Mouse (Mus musculus) splenic B cell, adult 2 months (primary cell): ENCODE measurements around the gene Polr3gl.

ENCODE experiments used
- DNase-seq: peaks from one replicate; pipeline ENCODE4 v3.0.0-alpha.2; 2011; ENCODE audit warnings: low read depth, low spot score
- H3K27me3 ChIP-seq: 2 replicates; pipeline ENCODE4 v1.6.1; 2012; ENCODE audit warnings: mild to moderate bottlenecking, low read length, moderate library complexity, mixed read lengths; ENCODE audit not compliant: control insufficient read depth, poor library complexity, insufficient read depth, severe bottlenecking
- H3K36me3 ChIP-seq: 2 replicates; pipeline ENCODE4 v1.6.1; 2012; ENCODE audit warnings: mild to moderate bottlenecking, low read length, moderate library complexity, mixed read lengths; ENCODE audit not compliant: control insufficient read depth, poor library complexity, insufficient read depth, severe bottlenecking

The Polr3gl gene

GRCm38 (mm10) chr3:96601941-96602703 is 8.1 kb upstream of the Polr3gl start:
- no peak for DNase-seq
- no peaks in the 10 kb centered on the region; the same call in 1 of the 2 replicates for H3K27me3 ChIP-seq
- H3K36me3 ChIP-seq, result no peaks in the 10 kb centered on the region

DNA sequence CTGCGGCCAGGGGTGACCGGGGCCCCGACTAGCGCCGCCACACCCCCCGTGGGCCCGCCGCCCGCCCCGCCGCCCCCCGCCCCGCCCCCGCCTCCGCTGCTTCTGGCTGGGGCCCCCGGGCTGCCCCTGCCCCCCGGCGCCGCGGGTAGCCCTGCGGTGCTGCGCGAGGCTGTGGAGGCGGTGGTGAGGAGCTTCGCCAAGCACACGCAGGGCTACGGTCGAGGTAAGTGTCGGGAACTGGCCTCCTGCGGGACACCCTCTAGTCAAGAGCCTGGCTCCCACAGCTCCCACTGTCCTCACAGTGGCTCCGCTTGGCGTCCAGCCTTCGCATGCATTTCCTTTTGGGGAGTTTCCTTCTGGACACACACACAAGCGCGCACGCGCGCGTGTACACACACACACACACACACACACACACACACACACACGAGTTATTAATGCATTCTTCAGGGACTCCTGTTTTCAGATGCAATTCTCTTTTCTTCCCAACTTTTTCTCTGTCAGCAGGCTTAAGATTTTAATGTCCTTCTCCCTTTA is 7.3 kb upstream of the Polr3gl start:
- peak; percentile 41 for DNase-seq
- Histone ChIP-seq H3K27me3 (no peaks in the 10 kb centered on the region; the same call in none of the 2 replicates), H3K36me3 (no peaks in the 10 kb centered on the region)

DNA sequence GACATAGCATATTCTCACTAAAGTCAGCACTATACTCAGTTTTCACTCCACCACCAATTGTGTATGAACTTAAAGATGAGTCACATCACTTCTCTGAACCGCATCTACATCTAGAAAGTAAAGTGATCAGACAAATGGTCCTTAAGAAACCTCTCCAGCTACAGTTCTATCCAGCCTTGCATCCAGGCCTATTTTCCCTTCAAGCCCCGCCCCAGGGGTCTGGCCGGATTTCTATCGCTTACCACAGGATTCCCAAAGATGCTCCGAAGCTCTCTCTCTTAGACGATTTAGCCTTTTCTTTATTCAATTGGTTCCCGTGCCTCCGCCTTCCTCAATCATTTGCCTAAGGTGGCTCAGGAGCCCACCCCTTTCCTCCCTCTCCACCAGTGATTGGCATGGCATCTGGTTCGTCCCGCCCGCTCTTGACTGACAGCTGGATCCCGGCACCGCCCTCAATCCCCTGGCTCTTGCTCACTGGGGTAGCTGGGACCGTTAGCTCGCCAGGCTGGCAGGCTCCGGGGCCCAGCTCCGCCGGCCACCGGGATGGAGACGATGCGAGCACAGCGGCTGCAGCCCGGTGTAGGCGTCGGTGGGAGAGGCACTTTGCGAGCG is 6.8 kb upstream of the Polr3gl start, which contains the start of gene Lix1l:
Lix1l (plus strand) TSS at position 511 of the 612 bp plus-strand sequence.
- Histone ChIP-seq H3K36me3 (no peaks in the 10 kb centered on the region), H3K27me3 (no peaks in the 10 kb centered on the region; the same call in none of the 2 replicates)
- peak; percentile 88 for DNase-seq

- H3K27me3 ChIP-seq, result no peaks in the 10 kb centered on the region; the same call in none of the 2 replicates
- no peak for DNase-seq
- H3K36me3 ChIP-seq, result no peaks in the 10 kb centered on the region
Observed at GRCm38 (mm10) chr3:96599411-96599810, 5.4 kb upstream of the Polr3gl start.

DNA sequence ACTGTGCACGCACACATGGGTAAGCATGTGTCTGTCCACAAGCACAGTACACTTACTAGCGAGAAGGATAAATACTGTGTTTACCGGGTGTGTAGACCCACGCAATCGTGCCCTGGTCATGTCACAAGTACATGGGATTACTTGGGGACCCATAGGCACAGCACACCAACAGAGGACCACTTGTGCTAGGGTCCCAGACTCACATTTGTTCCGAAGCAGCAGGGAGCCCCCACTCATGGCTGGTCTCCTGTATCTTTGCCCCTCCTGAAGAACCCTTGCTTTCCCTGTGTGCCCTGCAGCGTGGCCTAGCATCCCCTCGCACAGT is 5.0 kb upstream of the Polr3gl start:
- DNase-seq, result no peak
- H3K27me3 ChIP-seq, result no peaks in the 10 kb centered on the region; the same call in none of the 2 replicates
- H3K36me3 ChIP-seq, result no peaks in the 10 kb centered on the region

DNA sequence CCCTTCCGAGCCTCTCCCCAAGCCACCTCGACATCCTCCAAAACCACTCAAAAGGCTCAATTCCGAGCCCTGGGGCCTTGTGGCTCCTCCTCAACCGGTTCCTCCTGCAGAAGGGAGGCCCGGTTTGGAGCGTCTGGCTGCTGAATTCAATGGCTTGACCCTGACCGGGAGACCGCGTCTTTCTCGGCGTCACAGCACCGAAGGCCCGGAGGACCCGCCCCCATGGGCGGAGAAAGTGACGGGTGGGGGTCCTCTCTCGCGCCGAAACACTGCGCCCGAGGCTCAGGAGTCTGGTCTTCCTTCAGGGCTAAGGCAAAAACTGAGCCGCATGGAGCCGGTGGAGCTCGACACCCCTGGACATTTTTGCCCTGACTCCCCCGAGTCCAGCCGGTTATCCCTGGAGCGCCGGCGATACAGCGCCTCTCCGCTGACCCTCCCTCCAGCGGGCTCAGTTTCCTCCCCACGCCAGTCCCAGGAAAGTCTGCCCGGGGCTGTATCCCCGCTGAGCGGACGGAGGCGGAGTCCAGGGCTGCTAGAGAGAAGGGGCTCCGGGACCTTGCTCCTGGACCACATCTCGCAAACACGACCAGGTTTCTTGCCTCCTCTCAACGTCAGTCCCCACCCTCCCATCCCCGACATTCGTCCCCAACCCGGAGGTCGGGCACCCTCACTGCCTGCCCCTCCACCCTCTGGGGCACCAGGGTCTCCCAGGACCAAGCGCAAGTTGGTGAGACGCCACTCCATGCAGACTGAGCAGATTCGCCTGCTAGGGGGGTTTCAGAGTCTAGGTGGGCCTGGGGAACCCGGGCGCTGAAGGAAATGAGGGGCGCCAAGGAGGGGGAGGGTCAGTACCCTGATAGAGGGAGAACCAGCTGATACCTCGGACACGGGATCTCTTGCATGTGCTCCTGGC is 4.4 kb upstream of the Polr3gl start:
- Histone ChIP-seq H3K27me3 (no peaks in the 10 kb centered on the region; the same call in none of the 2 replicates), H3K36me3 (no peaks in the 10 kb centered on the region)
- no peak for DNase-seq

GRCm38 (mm10) chr3:96597435-96597891 is 3.5 kb upstream of the Polr3gl start:
- Histone ChIP-seq H3K36me3 (no peaks in the 10 kb centered on the region), H3K27me3 (no peaks in the 10 kb centered on the region; the same call in none of the 2 replicates)
- DNase-seq, result no peak

- Histone ChIP-seq H3K36me3 (no peaks in the 10 kb centered on the region), H3K27me3 (no peaks in the 10 kb centered on the region; the same call in none of the 2 replicates)
- no peak for DNase-seq
Observed at GRCm38 (mm10) chr3:96596855-96597254, 2.9 kb upstream of the Polr3gl start.

- no peak for DNase-seq
- Histone ChIP-seq H3K36me3 (no peaks in the 10 kb centered on the region), H3K27me3 (no peaks in the 10 kb centered on the region; the same call in none of the 2 replicates)
Observed at GRCm38 (mm10) chr3:96596228-96596707, 2.3 kb upstream of the Polr3gl start, which contains the start of gene Ankrd34a. Ankrd34a (plus strand) TSS chr3:96596636.

DNA sequence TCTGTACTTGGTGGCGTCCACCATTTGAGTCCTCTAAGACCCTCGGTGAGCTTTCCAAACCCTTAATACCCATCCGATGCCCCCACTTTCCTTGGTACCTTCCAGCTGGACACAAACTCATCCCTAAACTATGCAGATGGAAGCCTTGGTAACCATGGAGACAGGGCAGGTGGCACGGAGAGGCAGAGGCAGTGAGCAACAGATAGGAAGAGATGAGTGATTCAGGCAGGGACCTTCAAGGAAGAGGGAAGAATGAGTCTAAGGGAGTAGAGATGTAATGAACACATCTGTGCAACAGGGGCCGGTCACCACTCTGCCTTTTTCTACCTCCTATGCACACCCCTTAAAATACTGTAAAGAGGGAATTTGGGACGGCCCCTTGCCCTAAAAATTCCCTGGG is 1.7 kb upstream of the Polr3gl start:
- no peaks in the 10 kb centered on the region; the same call in none of the 2 replicates for H3K27me3 ChIP-seq
- DNase-seq, result no peak
- no peaks in the 10 kb centered on the region for H3K36me3 ChIP-seq

- H3K27me3 ChIP-seq, result no peaks in the 10 kb centered on the region; the same call in none of the 2 replicates
- no peaks in the 10 kb centered on the region for H3K36me3 ChIP-seq
- DNase-seq, result no peak
Observed at GRCm38 (mm10) chr3:96594851-96595250, 870 bp upstream of the Polr3gl start.

- H3K27me3 ChIP-seq, result no peaks in the 10 kb centered on the region; the same call in 1 of the 2 replicates
- H3K36me3 ChIP-seq, result no peaks in the 10 kb centered on the region
- peak; percentile 56 for DNase-seq
Observed at GRCm38 (mm10) chr3:96593374-96593773, 607 bp downstream of the Polr3gl start.

GRCm38 (mm10) chr3:96590657-96591056 is 3.3 kb downstream of the Polr3gl start:
- Histone ChIP-seq H3K27me3 (no peaks in the 10 kb centered on the region), H3K36me3 (no peaks in the 10 kb centered on the region)
- DNase-seq, result no peak

DNA sequence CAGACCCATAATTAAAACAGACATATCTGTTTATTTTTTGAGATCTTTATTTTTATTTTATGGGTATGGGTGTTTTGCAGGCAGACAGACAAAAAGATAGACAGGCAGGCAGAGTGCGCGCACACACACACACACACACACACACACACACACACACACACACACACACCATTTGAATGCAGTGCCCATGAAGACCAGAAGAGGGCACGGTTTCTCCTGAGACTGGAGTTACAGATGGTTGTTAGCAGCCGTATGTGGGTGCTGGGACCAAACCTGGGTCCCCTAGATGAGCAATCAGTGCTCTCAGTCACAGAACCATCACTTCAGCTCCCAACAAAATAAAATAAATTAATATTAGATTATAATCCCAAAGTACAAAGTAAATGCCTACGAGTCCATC is 10.6 kb downstream of the Polr3gl start:
- DNase-seq, result no peak
- no peaks in the 10 kb centered on the region for H3K36me3 ChIP-seq

More for the DNA sequence above, 10.6 kb downstream of the Polr3gl start:
- no peaks in the 10 kb centered on the region for H3K27me3 ChIP-seq
